Mouse (Mus musculus) megakaryocyte, embryonic 14.5 days (primary cell): ENCODE measurements at regions not wholly inside any gene's neighbourhood (a gene's known extent, or its start where the extent isn't known, plus 50 kb on each side); places are given as distances from the start of the nearest gene placed in this dataset.

Experiments
- H3K27me3 ChIP-seq: replicated peaks from 2 replicates; pipeline ENCODE3; 2012; ENCODE audit warnings: inconsistent platforms
- H3K36me3 ChIP-seq: replicated peaks from 2 replicates; pipeline ENCODE3; 2012; ENCODE audit warnings: low read length, inconsistent platforms, mixed read lengths
- H3K4me1 ChIP-seq: 2 replicates; pipeline ENCODE4 v1.6.1; 2012; ENCODE audit warnings: inconsistent platforms
- H3K4me3 ChIP-seq: replicated peaks from 2 replicates; pipeline ENCODE3; 2012; ENCODE audit warnings: moderate library complexity, mild to moderate bottlenecking, inconsistent platforms
- H3K9me3 ChIP-seq: 2 replicates; pipeline ENCODE4 v1.6.1; 2012; ENCODE audit warnings: inconsistent platforms
- FLI1 ChIP-seq: IDR thresholded peaks from 2 replicates; pipeline ENCODE4 v1.6.1; 2012; ENCODE audit warnings: low read length, inconsistent platforms, mixed read lengths
- GATA1 ChIP-seq: IDR thresholded peaks from 3 replicates; pipeline ENCODE4 v1.6.1; 2012; ENCODE audit warnings: mixed read lengths, low read length, inconsistent platforms, borderline replicate concordance

- TF ChIP-seq GATA1 (no peak), FLI1 (no peak)
- no peaks in the 10 kb centered on the region for H3K36me3 ChIP-seq
- no peaks in the 10 kb centered on the region for H3K4me1 ChIP-seq
- H3K4me3 ChIP-seq: no peak overlapping the region
- H3K9me3 ChIP-seq: no peaks in the 10 kb centered on the region
- no peaks in the 10 kb centered on the region for H3K27me3 ChIP-seq
Observed at GRCm38 (mm10) chr16:77676805-77677204, 74.9 kb upstream of the Gm11146 start.

DNA sequence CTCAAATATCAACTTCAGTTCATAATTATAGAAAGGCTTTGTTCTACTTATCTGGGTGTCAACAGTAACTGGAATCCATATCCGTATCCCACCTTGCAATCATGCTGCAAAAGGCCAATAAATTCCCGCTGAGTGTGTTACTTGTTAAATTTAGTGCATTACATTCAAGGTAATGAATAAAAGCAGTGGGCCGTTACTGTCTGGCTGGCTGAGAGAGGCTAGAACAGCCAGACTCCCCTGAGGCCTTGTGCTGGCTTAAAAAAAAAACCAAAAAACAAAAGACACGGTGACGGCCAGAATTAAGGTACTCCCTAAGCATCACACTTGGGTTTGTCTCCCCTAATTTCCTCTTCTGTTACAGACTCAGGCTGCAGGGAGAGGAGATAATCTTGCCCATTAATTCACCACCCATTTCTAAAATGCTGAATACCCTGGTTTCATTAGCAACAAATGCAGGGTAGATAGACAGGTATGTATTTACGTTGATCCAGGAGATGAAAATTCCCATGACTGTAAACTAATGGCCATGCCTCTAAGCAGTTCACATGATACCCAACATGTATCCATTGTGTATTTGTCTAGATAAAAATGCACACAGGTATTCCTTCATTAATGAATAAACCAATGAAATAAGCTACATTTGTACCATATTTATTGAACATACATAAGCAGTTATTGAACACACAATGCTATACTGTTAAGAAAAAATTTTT, 74.1 kb upstream of the Gm11146 start:
- H3K4me1 ChIP-seq: no peaks in the 10 kb centered on the region
- no peak overlapping the region for H3K4me3 ChIP-seq
- no peaks in the 10 kb centered on the region for H3K27me3 ChIP-seq
- no peak for TF ChIP-seq FLI1
- no peak for TF ChIP-seq GATA1
- no peaks in the 10 kb centered on the region for H3K36me3 ChIP-seq
- H3K9me3 ChIP-seq: no peaks in the 10 kb centered on the region

- Histone ChIP-seq H3K9me3 (0 out of 2 replicates have a peak, but pooled peaks cover 3% of the 10 kb centered on the region), H3K4me3 (no peak overlapping the region), H3K36me3 (no peaks in the 10 kb centered on the region), H3K27me3 (no peaks in the 10 kb centered on the region), H3K4me1 (no peaks in the 10 kb centered on the region)
- no peak for TF ChIP-seq GATA1
- TF ChIP-seq FLI1: no peak
Observed at GRCm38 (mm10) chr16:77671253-77671652, 69.4 kb upstream of the Gm11146 start.

GRCm38 (mm10) chr16:77665781-77666180, 63.9 kb upstream of the Gm11146 start:
- no peak for TF ChIP-seq GATA1
- TF ChIP-seq FLI1: no peak
- Histone ChIP-seq H3K4me1 (no peaks in the 10 kb centered on the region), H3K27me3 (no peaks in the 10 kb centered on the region), H3K9me3 (0 out of 2 replicates have a peak, but pooled peaks cover 3% of the 10 kb centered on the region), H3K4me3 (no peak overlapping the region), H3K36me3 (no peaks in the 10 kb centered on the region)

DNA sequence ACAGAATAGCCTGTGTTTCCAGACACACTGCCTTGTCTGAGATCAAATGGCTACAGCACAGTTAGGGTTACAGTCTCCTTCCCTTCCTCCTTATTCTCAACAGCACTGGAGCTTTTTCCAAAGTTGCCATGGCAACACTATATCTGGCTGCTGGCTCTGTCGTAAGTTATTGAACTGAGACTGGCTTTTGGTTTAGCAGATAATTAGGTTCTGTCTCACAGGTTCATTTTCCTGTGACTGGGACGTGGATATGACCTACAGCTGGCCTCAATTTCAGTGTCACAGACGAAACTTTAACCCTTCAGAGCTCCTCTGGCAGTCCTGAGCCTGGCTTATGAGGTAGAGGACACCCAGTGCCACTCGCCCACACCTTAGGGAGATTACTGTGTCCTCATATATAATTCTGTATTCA, 60.2 kb upstream of the Gm11146 start:
- Histone ChIP-seq H3K36me3 (no peaks in the 10 kb centered on the region), H3K9me3 (no peaks in the 10 kb centered on the region), H3K4me3 (no peak overlapping the region), H3K27me3 (no peaks in the 10 kb centered on the region), H3K4me1 (no peaks in the 10 kb centered on the region)
- TF ChIP-seq GATA1 (no peak), FLI1 (no peak)

DNA sequence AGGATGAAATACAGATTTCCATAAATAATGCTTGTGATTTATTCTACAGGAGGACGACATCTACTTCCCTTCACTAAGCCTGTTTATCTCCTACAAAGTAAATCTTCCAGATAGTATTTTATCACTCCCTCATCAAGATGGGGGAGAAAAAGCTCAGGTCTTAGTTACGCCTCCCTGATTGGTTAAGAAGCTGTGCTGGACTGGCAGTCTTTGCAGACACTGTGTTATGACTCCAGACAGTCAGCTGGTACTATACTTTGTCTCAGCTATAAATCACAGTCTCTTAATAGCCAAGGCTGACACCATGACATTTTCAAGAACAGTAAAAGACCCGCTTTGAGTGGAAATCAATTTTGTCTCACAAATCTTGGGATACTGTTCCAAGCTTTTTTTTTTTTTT, 51.4 kb upstream of the Gm11146 start:
- Histone ChIP-seq H3K4me1 (no peaks in the 10 kb centered on the region), H3K4me3 (no peak overlapping the region), H3K36me3 (no peaks in the 10 kb centered on the region), H3K27me3 (no peaks in the 10 kb centered on the region), H3K9me3 (no peaks in the 10 kb centered on the region)
- TF ChIP-seq GATA1 (no peak), FLI1 (no peak)
